Mouse (Mus musculus) kidney, adult 18-20 months (tissue): Measurements from ENCODE around the gene Scube1.
A peak's percentile ranks its signal among the peaks of the same experiment; 100 is the strongest.

Source experiments
- DNase-seq: peaks from one replicate; pipeline ENCODE4 v3.0.0; 2021

Scube1 gene

GRCm38 (mm10) chr15:83563857-83564651 is 160.8 kb downstream of the Scube1 start:
- peak; percentile 76 for DNase-seq

DNA sequence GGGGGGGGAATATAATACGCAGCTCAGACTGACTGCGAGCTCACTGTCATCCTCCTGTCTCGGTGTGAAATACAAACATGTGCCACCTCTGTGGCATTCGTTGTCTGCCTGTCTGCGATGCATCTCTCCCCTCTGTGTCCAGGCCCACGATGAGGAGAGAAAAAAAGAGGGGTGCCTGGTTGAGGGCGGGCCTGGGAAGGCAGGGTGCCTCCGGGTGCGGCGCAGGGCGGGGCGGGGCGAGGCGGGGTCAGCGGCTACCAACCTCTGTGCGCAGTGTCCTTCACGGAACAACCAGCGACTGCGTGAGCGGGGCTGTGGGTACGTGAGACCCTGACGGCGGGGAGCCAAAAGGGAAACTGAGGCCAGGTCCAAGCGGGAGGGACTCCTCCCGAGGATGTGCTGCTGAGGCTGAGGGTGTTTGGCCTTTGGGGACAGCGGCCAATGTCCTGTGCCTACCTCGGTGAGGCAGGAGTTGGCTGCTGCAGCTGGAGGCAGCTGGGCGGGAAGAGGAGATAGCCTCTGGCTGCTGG is 161.4 kb downstream of the Scube1 start, which contains the start of the genes Tspo and Mcat:
Gene Tspo, plus strand, starts transcription at position 266 of the 530 bp plus-strand sequence.
Gene Mcat, minus strand, starts transcription at position 461 of the 530 bp plus-strand sequence.
- DNase-seq: peak; percentile 80

DNA sequence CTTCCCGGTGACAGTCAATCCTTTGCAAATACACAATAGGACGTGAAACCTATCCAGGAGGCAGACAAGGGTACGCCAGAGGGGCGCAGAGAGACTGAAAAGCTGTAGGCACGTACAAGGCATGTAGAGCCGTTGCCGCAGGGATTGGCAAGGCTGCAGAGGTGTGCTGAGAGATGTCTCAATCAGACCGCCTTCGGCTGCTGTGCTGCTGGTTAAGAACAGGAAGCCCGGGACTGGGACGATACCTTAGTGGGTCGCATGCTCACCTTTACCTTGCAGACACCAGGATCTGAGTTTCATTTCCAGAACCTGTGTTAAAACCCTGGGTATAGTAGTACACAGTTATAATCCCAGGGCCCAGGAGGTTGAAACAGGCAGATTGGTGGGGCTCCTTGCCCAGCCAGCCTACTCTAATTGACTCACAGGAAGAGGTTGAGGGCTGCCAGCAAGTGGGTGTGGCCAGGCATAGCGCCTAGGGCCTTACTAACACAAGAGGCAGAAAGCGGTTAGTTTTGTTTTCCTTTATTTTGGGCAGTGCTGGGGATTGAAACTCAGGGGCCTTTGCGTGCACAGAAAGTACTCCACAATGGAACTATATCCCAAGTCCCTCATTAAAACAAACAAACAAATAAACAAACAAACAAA is 162.1 kb downstream of the Scube1 start:
- DNase-seq: peak; percentile 84

- DNase-seq: no peak
Measured at GRCm38 (mm10) chr15:83560941-83561477, 163.8 kb downstream of the Scube1 start.

GRCm38 (mm10) chr15:83555161-83555974 is 169.5 kb downstream of the Scube1 start:
- DNase-seq: peak; percentile 88
